Mouse (Mus musculus) kidney, embryonic 15.5 days (tissue): ENCODE results near the gene Mup20. TPM values are rescaled to one million over a fixed set of nuclear protein-coding genes. Genes with fewer than 3 reads are reported as not detected.
"Not testable (repeated sequence)": the region's sequence is repeated elsewhere in the genome, so short reads cannot be mapped to it uniquely, and the experiment has no call there.

Source experiments
- ATAC-seq: fragments of 200-750 bp; cut with Nextera tagmentation; replicated peaks from 2 replicates; pipeline ENCODE4 v1.8.0; 2017; ENCODE audit warnings: moderate TSS enrichment; ENCODE audit not compliant: low FRiP score
- H3K27ac ChIP-seq: fragments of 300-500 bp; sonication (generic); 2 replicates; pipeline ENCODE4 v1.5.1; 2015; ENCODE audit warnings: mild to moderate bottlenecking, inconsistent platforms
- H3K27me3 ChIP-seq: fragments of 300-500 bp; sonication (generic); 2 replicates; pipeline ENCODE4 v1.6.1; 2015; ENCODE audit warnings: inconsistent platforms
- H3K36me3 ChIP-seq: fragments of 300-500 bp; sonication (generic); 2 replicates; pipeline ENCODE4 v1.6.1; 2015; ENCODE audit warnings: inconsistent platforms
- H3K4me1 ChIP-seq: fragments of 300-500 bp; sonication (generic); 2 replicates; pipeline ENCODE4 v1.6.1; 2015; ENCODE audit warnings: inconsistent platforms
- H3K4me2 ChIP-seq: fragments of 300-500 bp; sonication (generic); 2 replicates; pipeline ENCODE4 v1.6.1; 2015; ENCODE audit warnings: moderate library complexity, mild to moderate bottlenecking, inconsistent platforms
- H3K4me3 ChIP-seq: fragments of 300-500 bp; sonication (generic); replicated peaks from 2 replicates; pipeline ENCODE4 v1.5.1; 2015; ENCODE audit warnings: mild to moderate bottlenecking, inconsistent platforms
- H3K9ac ChIP-seq: fragments of 300-500 bp; sonication (generic); 2 replicates; pipeline ENCODE4 v1.6.1; 2015; ENCODE audit warnings: mild to moderate bottlenecking, inconsistent platforms
- H3K9me3 ChIP-seq: fragments of 300-500 bp; sonication (generic); replicated peaks from 2 replicates; pipeline ENCODE4 v1.6.1; 2016; ENCODE audit warnings: inconsistent platforms
- WGBS: fragments of 180-500 bp; shearing (Covaris S2); methylation state at CpG from one replicate; pipeline ENCODE4 v1.1.7; 2015; ENCODE audit warnings: mixed read lengths; 5-methylcytosine and 5-hydroxymethylcytosine counted together
- polyA plus RNA-seq: library from polyadenylated mRNA; unstranded; fragments of >200 nt; fragmentation: Nextera tagmentation; extraction: Ambion mirVana; gene quantifications from 2 replicates; pipeline ENCODE4 v1.2.1, GENCODE M21; 2015

Mup20 gene
- not detected in 2 replicates for polyA plus RNA-seq

DNA sequence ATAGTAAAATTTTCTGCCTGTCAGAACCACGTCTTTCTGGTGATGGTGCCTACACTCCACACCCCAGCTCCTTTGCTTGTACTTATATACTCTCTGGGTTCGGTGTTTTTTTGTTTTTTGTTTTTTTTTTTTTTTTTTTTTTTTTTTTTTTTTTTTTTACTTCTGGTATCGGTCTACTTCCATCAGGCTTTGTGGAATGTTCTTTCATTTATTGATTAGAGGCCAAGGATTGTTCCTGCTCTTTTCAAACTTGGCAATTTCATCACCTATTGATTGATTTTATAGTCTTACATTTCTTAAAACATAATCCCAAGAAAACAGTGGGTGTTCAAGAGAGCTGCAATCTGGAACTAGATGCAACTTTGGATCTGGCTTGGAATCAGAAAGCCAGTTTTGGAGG, at the start of gene Mup20:
Gene Mup20, minus strand, starts transcription at position 101 of the 400 bp plus-strand sequence.
- not testable (repeated sequence) for ATAC-seq, H3K4me1 ChIP-seq, H3K27ac ChIP-seq, H3K9ac ChIP-seq, H3K27me3 ChIP-seq, H3K36me3 ChIP-seq, H3K4me2 ChIP-seq, H3K9me3 ChIP-seq, H3K4me3 ChIP-seq
- WGBS = 85% methylated on average over 3 of the region's 3 CpGs

DNA sequence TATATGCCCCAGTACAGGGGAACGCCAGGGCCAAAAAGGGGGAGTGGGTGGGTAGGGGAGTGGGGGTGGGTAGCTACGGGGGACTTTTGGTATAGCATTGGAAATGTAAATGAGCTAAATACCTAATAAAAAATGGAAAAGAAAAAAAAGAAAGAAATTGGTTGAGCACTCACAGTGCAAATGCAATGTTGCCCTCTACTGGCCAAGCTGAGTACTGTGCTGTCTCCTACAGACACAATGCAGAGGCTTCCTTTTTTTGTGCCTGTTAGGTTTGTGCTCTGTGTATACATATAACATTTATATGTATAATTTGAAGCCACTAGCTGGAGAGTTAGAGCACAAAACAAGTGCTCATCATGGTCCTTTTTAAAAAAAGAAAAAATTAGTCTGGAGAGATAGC, 49.4 kb upstream of the Mup20 start:
- not testable (repeated sequence) for H3K9ac ChIP-seq, H3K4me1 ChIP-seq, H3K27me3 ChIP-seq, H3K4me3 ChIP-seq, H3K27ac ChIP-seq, H3K4me2 ChIP-seq, H3K36me3 ChIP-seq, ATAC-seq, H3K9me3 ChIP-seq
- 72% methylated on average over 2 of the region's 2 CpGs for WGBS

DNA sequence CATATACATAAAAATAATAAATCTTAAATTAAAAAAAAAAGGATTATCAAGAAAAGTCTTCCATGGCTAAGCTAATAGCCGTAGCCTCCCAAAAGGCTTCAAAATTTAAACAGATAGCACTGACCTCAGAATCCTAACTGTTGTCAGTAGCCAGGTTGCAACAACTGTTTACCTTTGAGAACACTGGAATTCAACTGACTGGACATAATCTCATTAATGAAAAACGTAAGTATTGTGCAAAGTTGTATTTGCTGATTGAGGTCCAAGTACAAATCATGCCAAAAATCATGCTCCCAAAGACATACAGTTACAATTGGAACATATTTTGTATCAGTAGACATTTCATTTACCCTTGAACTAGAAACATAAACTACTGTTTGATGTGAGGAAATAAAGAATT, 34.0 kb upstream of the Mup20 start:
- 78% methylated on average over 2 of the region's 2 CpGs for WGBS
- no peak for ATAC-seq
- Histone ChIP-seq H3K9me3 (no peaks in the 10 kb centered on the region), H3K4me3 (no peak overlapping the region), H3K36me3 (no peaks in the 10 kb centered on the region), H3K4me1 (no peaks in the 10 kb centered on the region), H3K27ac (no peak overlapping the region), H3K27me3 (no peaks in the 10 kb centered on the region), H3K9ac (no peak overlapping the region), H3K4me2 (no peak overlapping the region)

DNA sequence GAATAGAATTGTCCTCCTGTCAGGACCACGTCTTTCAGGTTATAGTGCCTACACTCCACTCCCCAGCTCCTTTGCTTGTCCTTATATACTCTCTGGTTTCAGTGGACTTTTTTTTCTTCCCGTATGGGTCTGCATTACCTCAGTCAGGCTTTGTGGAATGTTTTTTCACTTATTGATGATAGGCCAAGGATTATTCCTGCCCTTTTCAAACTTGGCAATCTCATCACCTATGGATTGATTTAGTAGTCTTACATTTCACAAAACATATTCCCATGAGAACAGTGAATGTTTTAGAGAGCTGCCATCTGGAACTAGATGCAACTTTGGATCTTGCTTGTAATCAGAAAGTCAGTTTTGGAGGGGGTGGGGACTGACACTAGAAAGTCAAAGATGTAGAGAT, 33.3 kb upstream of the Mup20 start, which contains the start of gene Mup3:
Gene Mup3, minus strand, starts transcription at position 102 of the 400 bp plus-strand sequence.
- Histone ChIP-seq H3K36me3 (no peaks in the 10 kb centered on the region), H3K4me3 (no peak within 1 kb of the TSS), H3K4me2 (no peak within 1 kb of the TSS), H3K27me3 (no peaks in the 10 kb centered on the region), H3K9me3 (no peaks in the 10 kb centered on the region), H3K27ac (no peak within 1 kb of the TSS), H3K4me1 (no peaks in the 10 kb centered on the region), H3K9ac (no peak within 1 kb of the TSS)
- 76% methylated on average over 2 of the region's 2 CpGs for WGBS
- ATAC-seq = no peak

DNA sequence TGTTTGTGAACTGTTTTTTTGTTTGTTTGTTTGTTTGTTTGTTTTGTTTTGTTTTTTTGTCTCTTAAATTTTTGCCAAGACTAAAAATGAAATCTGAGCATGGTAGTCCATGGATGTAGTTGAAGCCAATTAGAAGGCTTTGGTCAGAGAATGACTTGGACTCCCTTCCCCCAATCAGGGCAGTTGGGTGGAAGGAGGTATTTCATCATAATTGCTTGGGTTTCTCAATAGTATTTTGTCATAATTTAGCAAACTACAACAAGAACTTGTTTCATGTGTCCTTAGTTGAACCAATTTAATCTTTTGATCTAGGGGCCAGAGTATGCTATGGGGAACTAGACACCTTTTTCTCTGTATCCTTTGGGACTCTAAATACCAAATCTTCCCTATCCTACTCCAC, 28.8 kb upstream of the Mup20 start:
- H3K36me3 ChIP-seq = no peaks in the 10 kb centered on the region
- no peak overlapping the region for H3K4me2 ChIP-seq
- no peaks in the 10 kb centered on the region for H3K4me1 ChIP-seq
- H3K9ac ChIP-seq = no peak overlapping the region
- no peak for ATAC-seq
- no peak overlapping the region for H3K4me3 ChIP-seq
- H3K27me3 ChIP-seq = no peaks in the 10 kb centered on the region
- no peak overlapping the region for H3K27ac ChIP-seq
- no peaks in the 10 kb centered on the region for H3K9me3 ChIP-seq

DNA sequence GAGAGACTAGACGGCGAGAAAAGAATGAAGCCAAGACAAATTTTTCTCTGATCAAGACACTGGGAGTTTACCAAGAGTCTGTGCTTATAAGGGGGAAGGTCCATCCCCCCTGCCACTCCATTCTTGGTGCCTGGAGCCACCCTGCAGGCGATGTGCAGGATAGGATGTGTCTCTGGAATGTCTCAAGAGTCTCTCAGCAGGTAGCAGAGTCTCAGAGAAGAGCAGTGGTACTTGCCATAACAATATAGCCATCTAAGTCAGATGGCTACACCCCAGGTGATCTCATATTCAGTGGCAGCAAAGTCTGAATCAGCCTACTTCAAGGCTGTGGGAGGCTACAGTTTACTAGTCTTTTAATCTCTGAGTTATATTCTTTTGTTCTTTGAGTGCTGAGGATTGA, 21.2 kb upstream of the Mup20 start:
- H3K4me2 ChIP-seq = no peak overlapping the region
- H3K4me3 ChIP-seq = no peak overlapping the region
- H3K27ac ChIP-seq = no peak overlapping the region
- no peaks in the 10 kb centered on the region for H3K9me3 ChIP-seq
- WGBS = 75% methylated on average over 3 of the region's 3 CpGs
- no peak for ATAC-seq
- no peaks in the 10 kb centered on the region for H3K4me1 ChIP-seq
- H3K9ac ChIP-seq = no peak overlapping the region
- H3K27me3 ChIP-seq = no peaks in the 10 kb centered on the region
- H3K36me3 ChIP-seq = no peaks in the 10 kb centered on the region

DNA sequence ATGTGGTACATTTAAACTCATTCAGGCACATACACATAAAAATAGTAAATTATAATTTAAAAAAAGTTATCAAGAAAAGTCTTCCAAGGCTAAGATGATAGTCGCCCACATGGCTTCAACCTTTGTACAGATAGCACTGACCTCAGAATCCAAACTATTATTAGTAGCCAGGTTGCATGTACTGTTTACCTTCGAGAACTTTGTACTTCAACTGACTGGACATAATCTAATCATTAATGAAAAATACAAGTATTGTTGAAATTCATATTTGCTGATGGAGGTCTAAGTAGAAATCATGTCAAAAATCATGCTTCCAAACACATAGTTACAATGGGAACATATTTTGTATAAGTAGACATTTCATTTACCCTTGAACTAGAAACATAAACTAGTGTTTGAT, 822 bp upstream of the Mup20 start:
- 87% methylated on average over 2 of the region's 2 CpGs for WGBS

DNA sequence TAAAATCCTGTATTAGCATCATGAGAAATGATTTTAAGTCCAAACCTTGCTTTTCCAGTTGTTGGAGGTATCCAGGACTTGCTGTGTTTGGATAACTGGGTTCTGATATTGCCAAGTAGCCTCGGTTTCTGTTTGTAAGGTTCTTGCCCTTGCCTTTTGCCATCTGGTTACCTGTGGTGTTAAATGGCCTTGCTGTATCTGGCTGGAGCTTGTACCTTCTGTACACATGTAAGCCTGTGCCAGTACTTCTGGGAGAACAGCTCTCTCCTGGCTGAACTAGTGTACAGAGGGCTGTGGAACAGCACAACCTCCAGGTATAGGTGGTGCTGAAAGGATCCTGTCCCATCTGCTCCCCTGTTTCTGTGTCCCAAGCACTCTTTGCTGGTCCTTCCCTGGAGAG, 27.7 kb downstream of the Mup20 start:
- Histone ChIP-seq H3K9ac (no peak overlapping the region), H3K4me2 (no peak overlapping the region), H3K9me3 (no peaks in the 10 kb centered on the region), H3K27me3 (no peaks in the 10 kb centered on the region), H3K36me3 (no peaks in the 10 kb centered on the region), H3K4me1 (no peaks in the 10 kb centered on the region), H3K27ac (no peak overlapping the region), H3K4me3 (no peak overlapping the region)
- 90% methylated on average over 1 of the region's 1 CpGs for WGBS
- ATAC-seq = no peak

More for the DNA sequence above, 822 bp upstream of the Mup20 start:
- H3K9ac ChIP-seq, H3K4me2 ChIP-seq, H3K9me3 ChIP-seq, H3K4me3 ChIP-seq, H3K4me1 ChIP-seq, H3K27me3 ChIP-seq, H3K36me3 ChIP-seq, H3K27ac ChIP-seq, ATAC-seq: not testable (repeated sequence)

DNA sequence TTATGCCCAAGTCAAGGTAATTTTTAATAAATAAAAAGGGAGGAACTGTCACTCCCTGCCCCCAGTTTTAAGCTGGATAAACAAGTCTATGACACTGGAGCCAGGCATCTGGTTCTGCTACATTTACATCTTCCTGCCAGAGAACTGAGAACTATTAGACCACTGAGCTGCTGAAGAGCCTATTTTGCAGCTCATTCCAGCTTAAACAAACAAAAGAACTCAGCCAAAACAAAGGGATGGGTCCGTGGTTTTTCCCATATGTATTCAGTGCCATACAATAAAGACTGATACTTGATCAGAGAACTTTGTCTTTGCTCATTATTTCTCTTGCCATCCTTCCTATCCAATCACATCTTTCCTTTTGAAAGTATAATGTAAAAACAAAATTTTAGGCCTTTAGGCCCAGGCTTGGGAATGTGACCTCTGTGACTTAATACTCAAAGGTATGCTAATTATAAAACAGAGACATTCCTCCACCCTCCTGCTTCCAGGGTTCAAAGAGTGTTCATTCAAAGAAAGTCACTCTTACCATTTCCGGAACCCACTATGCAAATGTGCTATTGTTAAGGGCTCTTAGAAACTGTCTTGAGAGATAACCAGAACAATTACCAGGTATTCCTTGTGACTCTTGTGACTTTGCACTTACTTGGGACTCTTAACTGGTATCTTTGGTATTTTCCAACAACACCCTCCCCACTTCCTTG, 29.6 kb downstream of the Mup20 start:
- ATAC-seq = no peak
- Histone ChIP-seq H3K4me3 (no peak overlapping the region), H3K27me3 (no peaks in the 10 kb centered on the region), H3K9me3 (no peaks in the 10 kb centered on the region), H3K36me3 (no peaks in the 10 kb centered on the region), H3K9ac (no peak overlapping the region), H3K27ac (no peak overlapping the region), H3K4me2 (no peak overlapping the region), H3K4me1 (no peaks in the 10 kb centered on the region)
- WGBS = 56% methylated on average over 2 of the region's 2 CpGs

DNA sequence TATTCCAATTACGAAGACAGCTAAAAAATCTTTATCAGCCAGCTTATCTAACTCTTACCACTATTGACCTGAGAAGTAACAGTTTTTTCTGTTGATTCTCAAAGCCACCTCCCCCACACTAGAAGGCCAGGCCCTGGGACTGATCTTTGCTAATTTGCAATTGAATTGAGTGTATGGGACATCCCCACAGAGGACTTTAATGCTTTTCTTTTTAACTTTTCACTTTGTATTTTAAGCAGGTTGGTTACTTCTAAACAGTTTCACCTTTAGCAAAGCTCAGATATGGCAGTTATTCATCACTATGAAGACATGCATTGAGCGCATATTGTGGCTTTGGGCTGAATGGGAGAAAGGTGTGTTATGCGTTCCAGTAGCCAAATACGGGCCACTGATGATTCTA, 30.3 kb downstream of the Mup20 start:
- Histone ChIP-seq H3K4me2 (no peak overlapping the region), H3K36me3 (no peaks in the 10 kb centered on the region), H3K9me3 (no peaks in the 10 kb centered on the region), H3K27me3 (no peaks in the 10 kb centered on the region), H3K9ac (no peak overlapping the region), H3K27ac (no peak overlapping the region), H3K4me1 (no peaks in the 10 kb centered on the region), H3K4me3 (no peak overlapping the region)
- 94% methylated on average over 4 of the region's 4 CpGs for WGBS
- ATAC-seq = no peak

DNA sequence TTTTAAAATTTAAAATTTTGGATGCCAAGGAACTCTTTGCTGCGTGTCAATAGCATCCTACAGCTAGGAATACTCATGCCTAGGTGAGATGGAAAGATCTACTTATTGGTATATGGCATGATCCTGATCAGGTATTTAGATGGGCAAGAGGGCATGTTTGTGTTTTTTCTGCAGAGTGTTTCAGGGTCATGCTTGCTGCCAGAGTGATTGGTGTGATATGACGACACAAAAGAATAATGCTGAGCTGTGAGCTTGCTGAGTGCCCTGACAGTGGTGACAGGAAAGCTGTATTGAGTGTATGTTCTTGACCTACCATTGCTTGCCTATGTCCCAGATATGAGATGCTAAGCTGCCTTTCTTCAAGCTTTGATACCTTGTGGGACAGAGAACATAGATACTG, 30.8 kb downstream of the Mup20 start:
- no peak overlapping the region for H3K4me2 ChIP-seq
- H3K4me1 ChIP-seq = no peaks in the 10 kb centered on the region
- no peak overlapping the region for H3K27ac ChIP-seq
- H3K27me3 ChIP-seq = no peaks in the 10 kb centered on the region
- no peaks in the 10 kb centered on the region for H3K36me3 ChIP-seq
- no peaks in the 10 kb centered on the region for H3K9me3 ChIP-seq
- no peak overlapping the region for H3K4me3 ChIP-seq
- H3K9ac ChIP-seq = no peak overlapping the region
- WGBS = 76% methylated on average over 2 of the region's 2 CpGs
- ATAC-seq = no peak

DNA sequence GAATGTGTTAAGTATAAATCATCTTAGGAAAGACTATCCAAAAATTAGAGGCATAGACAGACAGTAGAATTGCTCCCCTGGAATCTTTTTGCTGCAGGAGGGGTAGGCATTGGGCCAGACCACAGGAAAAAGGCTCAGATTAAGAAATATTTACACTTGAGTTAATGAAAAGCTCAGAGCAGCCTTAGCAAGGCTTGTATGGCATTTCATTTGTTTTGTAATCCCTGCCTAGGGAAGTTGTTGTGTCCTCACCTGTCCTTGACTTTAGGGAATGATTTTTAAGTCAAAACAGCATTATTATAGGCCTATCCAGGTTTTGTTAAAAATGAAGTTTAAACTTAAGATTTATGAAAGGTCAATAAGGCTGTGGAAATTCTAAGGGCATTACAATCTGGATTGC, 33.4 kb downstream of the Mup20 start:
- H3K36me3 ChIP-seq, H3K4me3 ChIP-seq, ATAC-seq, H3K9me3 ChIP-seq, H3K27ac ChIP-seq, H3K27me3 ChIP-seq, H3K4me1 ChIP-seq, H3K9ac ChIP-seq, H3K4me2 ChIP-seq: not testable (repeated sequence)
